Mouse (Mus musculus): ENCODE results near the gene Pou4f2. TPM values are rescaled to one million over a fixed set of nuclear protein-coding genes. Genes with fewer than 3 reads are reported as not detected.

Gene Pou4f2
- polyA plus RNA-seq (2015; fragmentation: Nextera tagmentation; extraction: Ambion mirVana), result not detected in 2 replicates

DNA sequence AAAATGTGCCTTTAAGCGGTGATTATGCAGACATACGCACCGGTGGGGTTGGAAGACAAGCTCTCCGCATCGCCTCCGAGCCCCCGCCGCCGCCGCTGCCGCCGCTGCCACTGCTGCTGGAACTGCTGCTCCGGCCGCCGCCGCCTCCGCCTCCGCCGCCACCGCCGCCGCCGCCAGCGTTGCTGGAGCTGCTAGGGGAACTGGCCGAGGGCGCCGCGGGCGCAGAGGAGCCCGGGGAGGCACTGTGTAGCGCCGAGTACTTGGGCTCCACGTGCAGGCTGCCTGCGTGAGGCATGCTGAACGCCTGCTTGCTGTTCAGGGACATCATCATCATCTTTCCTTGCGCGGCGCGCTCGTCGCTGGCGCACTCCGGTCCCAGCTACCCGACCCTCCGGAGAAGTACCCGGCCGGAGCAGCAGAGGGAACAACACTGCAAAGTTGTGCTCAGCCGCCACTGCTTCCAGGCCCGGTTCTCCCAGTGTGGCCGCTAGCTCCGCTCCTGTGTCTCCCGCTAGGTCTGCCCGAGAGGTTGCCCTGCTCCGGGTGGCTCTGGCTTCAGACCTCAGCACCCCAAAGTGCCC, at the start of gene Pou4f2:
Gene Pou4f2, minus strand, starts transcription at position 575 of the 581 bp plus-strand sequence.
- Histone ChIP-seq H3K9me3 (no peaks in the 10 kb centered on the region), H3K36me3 (no peaks in the 10 kb centered on the region), H3K4me1 (peaks cover 31% of the 10 kb centered on the region), H3K4me3 (peak within 1 kb of the TSS; percentile 41), H3K27ac (no peak within 1 kb of the TSS), H3K9ac (no peak within 1 kb of the TSS), H3K4me2 (peak within 1 kb of the TSS; percentile 80), H3K27me3 (peaks cover 90% of the 10 kb centered on the region)
- WGBS, result 0% methylated on average over 36 of the region's 54 CpGs
- ATAC-seq (ENCODE audit: insufficient number of reproducible peaks, low FRiP score, low TSS enrichment, low read depth), result no peak

DNA sequence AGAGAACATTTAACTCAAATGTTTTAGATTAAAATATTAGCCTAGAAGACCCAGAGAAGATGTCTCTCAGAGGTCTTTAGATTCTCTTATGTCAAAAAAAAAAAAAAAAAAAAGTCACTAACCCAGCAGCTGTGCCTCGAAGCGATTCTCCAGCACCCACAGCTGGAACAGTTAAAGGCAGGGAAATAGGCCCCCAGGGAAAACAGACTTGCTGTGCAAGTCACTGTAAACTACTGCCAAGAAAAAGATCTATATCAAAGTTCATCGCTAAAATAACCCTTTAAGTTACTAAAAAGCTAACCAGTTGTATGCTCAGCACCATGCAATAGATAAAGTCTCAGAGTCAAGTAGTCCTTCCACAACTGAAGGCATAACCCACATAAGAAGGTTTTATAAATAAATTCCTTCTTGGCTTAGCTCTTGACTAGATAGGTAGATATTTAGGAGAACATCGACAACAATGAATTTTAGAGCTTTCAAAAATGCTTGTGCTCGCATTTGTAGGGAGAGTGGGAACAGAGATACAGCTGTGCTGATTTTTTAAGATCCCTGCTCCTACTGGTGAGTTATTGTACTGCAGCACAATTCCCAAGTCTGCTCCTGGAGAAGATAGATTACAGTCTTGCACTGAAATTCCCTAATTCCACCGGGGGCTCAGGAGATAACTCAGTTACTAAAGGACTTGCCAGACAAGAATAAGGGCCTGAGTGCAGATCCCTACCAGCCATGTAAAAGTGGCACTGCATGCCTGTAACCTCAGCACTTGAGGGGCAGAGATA, 40.8 kb upstream of the Pou4f2 start:
- 21% methylated on average over 6 of the region's 6 CpGs for WGBS
- Histone ChIP-seq H3K27ac (no peak overlapping the region), H3K36me3 (no peaks in the 10 kb centered on the region), H3K9me3 (no peaks in the 10 kb centered on the region), H3K9ac (no peak overlapping the region), H3K4me2 (no peak overlapping the region), H3K27me3 (no peaks in the 10 kb centered on the region), H3K4me3 (no peak overlapping the region), H3K4me1 (no peaks in the 10 kb centered on the region)
- no peak for ATAC-seq (ENCODE audit: insufficient number of reproducible peaks, low FRiP score, low TSS enrichment, low read depth)

DNA sequence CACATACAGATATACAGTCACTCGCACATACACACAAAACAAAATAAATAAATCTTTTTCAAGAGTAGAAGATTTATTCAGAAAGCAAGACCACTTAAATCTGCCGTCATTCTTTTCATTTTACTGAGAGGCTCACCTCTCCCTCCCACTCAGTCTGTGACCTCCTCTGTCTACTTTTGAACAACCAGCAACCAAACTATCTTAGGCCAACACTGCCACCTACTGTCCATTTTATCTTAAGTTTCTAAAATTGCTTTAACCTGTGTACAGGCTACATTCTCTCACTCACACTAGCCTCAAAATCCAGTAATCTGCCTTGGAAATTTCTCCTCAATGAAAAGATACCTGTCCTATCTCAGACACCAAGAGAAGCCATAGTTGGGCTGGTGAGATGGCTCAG, 31.4 kb upstream of the Pou4f2 start:
- Histone ChIP-seq H3K4me3 (no peak overlapping the region), H3K36me3 (no peaks in the 10 kb centered on the region), H3K27ac (no peak overlapping the region), H3K9ac (no peak overlapping the region), H3K27me3 (no peaks in the 10 kb centered on the region), H3K9me3 (no peaks in the 10 kb centered on the region), H3K4me1 (no peaks in the 10 kb centered on the region), H3K4me2 (no peak overlapping the region)
- no peak for ATAC-seq (ENCODE audit: insufficient number of reproducible peaks, low FRiP score, low TSS enrichment, low read depth)
- 85% methylated on average over 2 of the region's 2 CpGs for WGBS

DNA sequence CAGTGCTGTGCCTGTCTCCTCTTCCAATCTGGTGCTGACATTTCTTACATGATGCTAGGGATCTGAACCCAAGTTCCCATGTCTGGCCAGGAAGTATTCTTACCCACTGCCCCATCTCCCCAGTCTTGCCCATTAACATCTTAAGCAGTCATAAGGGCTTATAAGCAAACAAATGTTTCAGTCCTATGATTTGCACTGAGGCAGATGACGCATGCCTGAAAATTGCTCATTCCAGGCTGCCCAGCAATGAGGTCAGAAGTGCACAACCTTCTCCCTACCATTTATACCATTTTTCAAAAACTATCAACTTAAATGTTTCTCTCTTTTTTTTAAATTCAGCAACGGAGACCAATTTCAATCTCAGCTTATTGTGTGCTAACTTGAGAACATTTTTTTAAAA, 27.5 kb upstream of the Pou4f2 start:
- Histone ChIP-seq H3K27ac (no peak overlapping the region), H3K27me3 (no peaks in the 10 kb centered on the region), H3K36me3 (no peaks in the 10 kb centered on the region), H3K4me1 (no peaks in the 10 kb centered on the region), H3K4me3 (no peak overlapping the region), H3K9ac (no peak overlapping the region), H3K4me2 (no peak overlapping the region), H3K9me3 (no peaks in the 10 kb centered on the region)
- 79% methylated on average over 2 of the region's 2 CpGs for WGBS
- ATAC-seq (ENCODE audit: insufficient number of reproducible peaks, low FRiP score, low TSS enrichment, low read depth), result no peak

DNA sequence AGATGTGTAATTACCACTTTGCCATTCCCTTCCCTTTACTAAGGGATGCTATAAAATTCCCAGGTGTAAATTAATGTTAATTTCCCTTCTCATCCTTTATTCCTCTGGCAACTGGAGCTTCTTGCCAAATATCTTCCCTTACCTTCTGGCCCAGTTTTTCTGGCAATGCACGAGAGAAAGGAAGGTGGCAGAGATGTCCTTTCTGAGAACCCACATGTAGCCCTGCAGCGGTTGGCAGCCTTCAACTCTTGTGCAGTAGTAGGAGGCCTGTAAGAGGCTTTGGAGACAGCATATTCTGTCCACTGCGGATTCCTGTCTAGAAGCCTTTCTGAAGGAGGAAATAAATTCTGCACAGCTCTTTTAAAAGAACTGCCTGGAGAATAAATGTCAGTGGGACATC, 20.0 kb upstream of the Pou4f2 start:
- H3K9ac ChIP-seq, result no peak overlapping the region
- 63% methylated on average over 3 of the region's 3 CpGs for WGBS
- no peak overlapping the region for H3K27ac ChIP-seq
- no peak overlapping the region for H3K4me2 ChIP-seq
- no peaks in the 10 kb centered on the region for H3K9me3 ChIP-seq
- no peaks in the 10 kb centered on the region for H3K36me3 ChIP-seq
- no peak overlapping the region for H3K4me3 ChIP-seq
- ATAC-seq (ENCODE audit: insufficient number of reproducible peaks, low FRiP score, low TSS enrichment, low read depth), result no peak
- H3K4me1 ChIP-seq, result no peaks in the 10 kb centered on the region
- H3K27me3 ChIP-seq, result no peaks in the 10 kb centered on the region

DNA sequence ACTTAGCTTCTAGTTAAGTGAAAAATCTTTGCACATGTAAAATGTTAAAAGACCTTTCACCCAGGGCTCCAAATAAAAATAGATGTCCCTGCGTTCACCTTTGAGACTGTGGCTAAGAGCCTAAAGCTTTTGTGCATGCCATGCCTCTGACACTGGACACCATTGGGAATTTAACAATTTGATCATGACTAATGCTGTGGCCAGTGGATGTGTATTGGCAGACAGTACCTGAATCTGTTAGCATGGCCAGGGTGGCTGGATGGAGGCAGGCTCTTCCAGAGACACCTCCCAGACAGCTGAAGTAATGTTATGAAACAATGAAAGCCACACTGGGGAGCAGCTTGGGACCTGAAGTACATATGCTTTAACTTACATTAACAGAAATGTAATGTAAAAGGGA, 6.3 kb upstream of the Pou4f2 start:
- no peak overlapping the region for H3K27ac ChIP-seq
- no peaks in the 10 kb centered on the region for H3K9me3 ChIP-seq
- peaks cover 50% of the 10 kb centered on the region for H3K27me3 ChIP-seq
- H3K4me1 ChIP-seq, result peaks cover 3% of the 10 kb centered on the region
- no peak overlapping the region for H3K9ac ChIP-seq
- 78% methylated on average over 1 of the region's 1 CpGs for WGBS
- H3K4me3 ChIP-seq, result no peak overlapping the region
- no peaks in the 10 kb centered on the region for H3K36me3 ChIP-seq
- no peak overlapping the region for H3K4me2 ChIP-seq
- no peak for ATAC-seq (ENCODE audit: insufficient number of reproducible peaks, low FRiP score, low TSS enrichment, low read depth)

DNA sequence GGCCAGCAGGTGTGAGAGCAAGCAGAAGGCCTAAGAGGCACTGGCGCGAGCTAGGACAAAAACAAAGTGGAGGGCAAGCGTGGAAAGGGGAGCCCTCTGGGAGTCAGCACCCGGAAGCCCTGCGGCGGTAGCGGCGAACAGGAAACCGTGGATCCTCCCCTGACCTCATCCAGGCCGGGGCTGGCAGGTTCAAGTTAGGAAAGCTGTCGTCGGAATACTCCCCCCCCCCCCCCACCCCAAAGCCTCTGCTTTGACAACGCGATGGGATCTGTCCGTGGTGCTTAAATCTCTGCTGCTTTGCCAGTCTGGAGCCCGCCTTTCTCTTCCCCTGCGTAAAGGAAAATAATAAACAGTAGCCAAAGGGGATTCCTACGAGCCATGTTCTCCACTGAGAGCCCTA, 1.7 kb upstream of the Pou4f2 start:
- Histone ChIP-seq H3K9ac (no peak overlapping the region), H3K27me3 (peaks cover 91% of the 10 kb centered on the region), H3K4me2 (peak overlapping the region; percentile 29; the same call in 1 of the 2 replicates), H3K4me3 (peak overlapping the region; percentile 16; the same call in 1 of the 2 replicates), H3K4me1 (peaks cover 31% of the 10 kb centered on the region), H3K27ac (no peak overlapping the region), H3K9me3 (no peaks in the 10 kb centered on the region), H3K36me3 (no peaks in the 10 kb centered on the region)
- no peak for ATAC-seq (ENCODE audit: insufficient number of reproducible peaks, low FRiP score, low TSS enrichment, low read depth)
- under 1% methylated on average over 18 of the region's 18 CpGs for WGBS

DNA sequence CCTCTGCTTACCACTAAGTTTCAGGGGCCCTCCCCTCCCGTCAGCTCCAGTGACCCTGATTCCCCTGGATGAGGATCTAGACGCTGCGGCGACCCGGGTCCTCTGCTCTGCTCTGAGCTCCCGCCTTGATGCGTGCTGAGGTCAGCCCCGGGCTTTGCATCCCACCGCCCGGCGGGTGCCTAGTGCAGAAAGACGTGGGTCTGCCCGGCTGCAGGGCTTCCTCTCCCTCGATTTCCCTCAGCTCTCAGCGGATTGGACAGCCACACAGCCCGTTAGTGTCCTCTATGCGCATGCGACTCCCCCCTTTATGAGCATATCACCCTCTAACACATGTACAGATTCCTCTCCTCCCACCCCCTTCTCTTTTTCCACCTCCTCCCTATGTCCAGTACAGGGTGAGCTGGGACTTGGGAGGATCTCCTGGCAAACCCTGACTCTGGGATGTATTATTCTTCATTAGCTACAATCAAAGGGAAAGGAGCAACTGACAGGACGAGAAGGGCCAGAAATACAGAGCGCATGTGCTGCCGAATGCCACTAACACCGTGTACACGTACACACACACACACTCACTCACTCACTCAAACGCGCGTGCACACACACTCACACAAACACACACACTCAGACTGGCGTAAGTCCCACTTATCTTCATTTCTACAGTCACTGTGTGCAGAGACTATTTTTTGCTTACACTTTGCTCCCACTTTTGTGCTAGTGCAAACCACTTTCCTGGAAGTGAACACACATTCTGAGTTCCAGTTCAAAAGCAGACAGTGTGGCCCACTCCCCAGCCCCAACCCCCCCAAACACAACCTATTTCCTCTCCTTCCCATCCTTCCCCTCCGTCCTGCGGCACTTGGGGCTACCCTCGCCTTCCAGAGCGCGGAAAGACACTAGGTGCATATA, 948 bp upstream of the Pou4f2 start:
- H3K4me2 ChIP-seq, result peak overlapping the region; percentile 80
- no peaks in the 10 kb centered on the region for H3K36me3 ChIP-seq
- 4% methylated on average over 32 of the region's 32 CpGs for WGBS
- H3K27me3 ChIP-seq, result peaks cover 93% of the 10 kb centered on the region
- no peak overlapping the region for H3K9ac ChIP-seq
- no peak for ATAC-seq (ENCODE audit: insufficient number of reproducible peaks, low FRiP score, low TSS enrichment, low read depth)
- peak overlapping the region; percentile 41 for H3K4me3 ChIP-seq
- H3K27ac ChIP-seq, result no peak overlapping the region
- H3K9me3 ChIP-seq, result no peaks in the 10 kb centered on the region
- peaks cover 31% of the 10 kb centered on the region for H3K4me1 ChIP-seq

- no peak for ATAC-seq (ENCODE audit: insufficient number of reproducible peaks, low FRiP score, low TSS enrichment, low read depth)
- WGBS, result under 1% methylated on average over 22 of the region's 25 CpGs
- no peak overlapping the region for H3K9ac ChIP-seq
These were observed 216 bp upstream of the Pou4f2 start for GRCm38 (mm10) chr8:78436661-78437060.

GRCm38 (mm10) chr8:78435624-78435960, 853 bp downstream of the Pou4f2 start:
- Histone ChIP-seq H3K9ac (no peak overlapping the region), H3K4me1 (peaks cover 31% of the 10 kb centered on the region), H3K9me3 (no peaks in the 10 kb centered on the region), H3K36me3 (no peaks in the 10 kb centered on the region), H3K27ac (no peak overlapping the region), H3K4me3 (peak overlapping the region; percentile 41; the same call in 1 of the 2 replicates), H3K27me3 (peaks cover 86% of the 10 kb centered on the region), H3K4me2 (peak overlapping the region; percentile 80)
- ATAC-seq (ENCODE audit: insufficient number of reproducible peaks, low FRiP score, low TSS enrichment, low read depth), result no peak
- 1% methylated on average over 18 of the region's 18 CpGs for WGBS

More at GRCm38 (mm10) chr8:78436661-78437060, 216 bp upstream of the Pou4f2 start:
- peaks cover 31% of the 10 kb centered on the region for H3K4me1 ChIP-seq
- peak overlapping the region; percentile 41 for H3K4me3 ChIP-seq
- H3K27me3 ChIP-seq, result peaks cover 93% of the 10 kb centered on the region
- H3K36me3 ChIP-seq, result no peaks in the 10 kb centered on the region
- peak overlapping the region; percentile 80 for H3K4me2 ChIP-seq
- no peaks in the 10 kb centered on the region for H3K9me3 ChIP-seq
- H3K27ac ChIP-seq, result no peak overlapping the region

- Histone ChIP-seq H3K4me3 (peak overlapping the region; percentile 41), H3K4me2 (peak overlapping the region; percentile 80), H3K27ac (no peak overlapping the region), H3K36me3 (no peaks in the 10 kb centered on the region), H3K9me3 (no peaks in the 10 kb centered on the region), H3K9ac (no peak overlapping the region), H3K4me1 (peaks cover 31% of the 10 kb centered on the region), H3K27me3 (peaks cover 83% of the 10 kb centered on the region)
- WGBS, result under 1% methylated on average over 62 of the region's 62 CpGs
- no peak for ATAC-seq (ENCODE audit: insufficient number of reproducible peaks, low FRiP score, low TSS enrichment, low read depth)
These were observed 1.4 kb downstream of the Pou4f2 start for GRCm38 (mm10) chr8:78434823-78435623.
